Mouse (Mus musculus): Measurements from ENCODE around the gene Zdhhc20. TPM values are rescaled to one million over a fixed set of nuclear protein-coding genes. Genes with fewer than 3 reads are reported as not detected.
A peak's percentile ranks its signal among the peaks of the same experiment; 100 is the strongest.

Gene Zdhhc20
- polyA plus RNA-seq, 1 experiment from 2014 or later = 39.3 TPM

- CTCF ChIA-PET = interaction anchor here (1.4 kb wide), 2 partner anchors 22 to 24 kb away, joined by 3 read pairs; no protein-coding TSS in a partner anchor
- POLR2A ChIA-PET = no interaction called here
- no peaks in the 10 kb centered on the region for H3K27me3 ChIP-seq
- no peak for TF ChIP-seq CTCF (IDR thresholded peaks at IDR 0.05)
- DNase-seq (ENCODE audit: low read depth, low spot score) (no peak), ATAC-seq (no peak)
- in situ Hi-C loops (cut with MboI; ENCODE audit: low pct_unique_long_range_greater_than_20kb) = no loop called here
These were observed 4.0 kb downstream of the Zdhhc20 start for GRCm38 (mm10) chr14:57886032-57886431.

- TF ChIP-seq CTCF (IDR thresholded peaks at IDR 0.05) = no peak
- H3K27me3 ChIP-seq = no peaks in the 10 kb centered on the region
- ChIA-PET CTCF (interaction anchor here (1.2 kb wide), 1 partner anchor 23 kb away, joined by 3 read pairs; no protein-coding TSS in a partner anchor), POLR2A (no interaction called here)
- DNase-seq (ENCODE audit: low read depth, low spot score) = no peak
- in situ Hi-C loops (cut with MboI; ENCODE audit: low pct_unique_long_range_greater_than_20kb) = no loop called here
- no peak for ATAC-seq
These were observed 6.7 kb downstream of the Zdhhc20 start for GRCm38 (mm10) chr14:57883341-57883740.

GRCm38 (mm10) chr14:57882720-57883119 is 7.4 kb downstream of the Zdhhc20 start:
- POLR2A ChIA-PET = no interaction called here
- DNase-seq (ENCODE audit: low read depth, low spot score) = no peak
- H3K27me3 ChIP-seq = no peaks in the 10 kb centered on the region
- CTCF ChIA-PET = interaction anchor here (0.7 to 1.5 kb wide), 6 partner anchors 14 to 49 kb away, joined by 3 to 4 read pairs (median 3); no protein-coding TSS in a partner anchor
- TF ChIP-seq CTCF (IDR thresholded peaks at IDR 0.05) = no peak
- in situ Hi-C loops (cut with MboI; ENCODE audit: low pct_unique_long_range_greater_than_20kb) = no loop called here
- no peak for ATAC-seq

- ATAC-seq = peak; percentile 87
- CTCF ChIA-PET = interaction anchor here (1.0 to 1.6 kb wide), 3 partner anchors 8 to 48 kb away, joined by 3 to 4 read pairs (median 4); partner anchors contain the start of gene Zdhhc20
These were observed 8.3 kb downstream of the Zdhhc20 start for GRCm38 (mm10) chr14:57881793-57882192.

GRCm38 (mm10) chr14:57881074-57881473 is 9.0 kb downstream of the Zdhhc20 start:
- CTCF ChIA-PET = interaction anchor here (1.0 to 1.6 kb wide), 3 partner anchors 8 to 43 kb away, joined by 3 to 4 read pairs (median 4); partner anchors contain the start of gene Zdhhc20
- no peak for TF ChIP-seq CTCF (IDR thresholded peaks at IDR 0.05)
- H3K27me3 ChIP-seq = no peaks in the 10 kb centered on the region
- POLR2A ChIA-PET = interaction anchor here (0.7 kb wide), 1 partner anchor 15 kb away, joined by 3 read pairs; no protein-coding TSS in a partner anchor
- no peak for DNase-seq (ENCODE audit: low read depth, low spot score)
- no peak for ATAC-seq
- in situ Hi-C loops (cut with MboI; ENCODE audit: low pct_unique_long_range_greater_than_20kb) = no loop called here

More at GRCm38 (mm10) chr14:57881793-57882192, 8.3 kb downstream of the Zdhhc20 start:
- H3K27me3 ChIP-seq = no peaks in the 10 kb centered on the region
- POLR2A ChIA-PET = interaction anchor here (0.7 kb wide), 1 partner anchor 16 kb away, joined by 3 read pairs; no protein-coding TSS in a partner anchor
- TF ChIP-seq CTCF (IDR thresholded peaks at IDR 0.05) = no peak
- in situ Hi-C loops (cut with MboI; ENCODE audit: low pct_unique_long_range_greater_than_20kb) = no loop called here
- DNase-seq (ENCODE audit: low read depth, low spot score) = no peak

- DNase-seq (ENCODE audit: low read depth, low spot score) (no peak), ATAC-seq (no peak)
- ChIA-PET POLR2A (no interaction called here), CTCF (no interaction called here)
- no peaks in the 10 kb centered on the region for H3K27me3 ChIP-seq
- TF ChIP-seq CTCF (IDR thresholded peaks at IDR 0.05) = no peak
- in situ Hi-C loops (cut with MboI; ENCODE audit: low pct_unique_long_range_greater_than_20kb) = no loop called here
These were observed 12.2 kb downstream of the Zdhhc20 start for GRCm38 (mm10) chr14:57877921-57878320.

- DNase-seq (ENCODE audit: low read depth, low spot score) (no peak), ATAC-seq (no peak)
- ChIA-PET POLR2A (interaction anchor here (0.9 kb wide), 1 partner anchor 15 kb away, joined by 3 read pairs; no protein-coding TSS in a partner anchor), CTCF (interaction anchor here (0.7 kb wide), 1 partner anchor 23 kb away, joined by 3 read pairs; no protein-coding TSS in a partner anchor)
- TF ChIP-seq CTCF (IDR thresholded peaks at IDR 0.05) = no peak
- in situ Hi-C loops (cut with MboI; ENCODE audit: low pct_unique_long_range_greater_than_20kb) = no loop called here
- no peaks in the 10 kb centered on the region for H3K27me3 ChIP-seq
These were observed 23.3 kb downstream of the Zdhhc20 start for GRCm38 (mm10) chr14:57866676-57867276.

GRCm38 (mm10) chr14:57865256-57865655 is 24.8 kb downstream of the Zdhhc20 start:
- POLR2A ChIA-PET = no interaction called here

GRCm38 (mm10) chr14:57863129-57863528 is 26.9 kb downstream of the Zdhhc20 start:
- TF ChIP-seq CTCF (IDR thresholded peaks at IDR 0.05) = no peak
- POLR2A ChIA-PET = interaction anchor here (0.7 kb wide), 1 partner anchor 9 kb away, joined by 3 read pairs; no protein-coding TSS in a partner anchor
- in situ Hi-C loops (cut with MboI; ENCODE audit: low pct_unique_long_range_greater_than_20kb) = loop anchor here (5.0 kb wide), 1 partner anchor 39 kb away; no protein-coding TSS in a partner anchor
- H3K27me3 ChIP-seq = no peaks in the 10 kb centered on the region
- DNase-seq (ENCODE audit: low read depth, low spot score) (no peak), ATAC-seq (no peak)
- CTCF ChIA-PET = interaction anchor here (1.4 to 1.7 kb wide), 3 partner anchors 9 to 23 kb away, joined by 3 to 6 read pairs (median 3); no protein-coding TSS in a partner anchor

More at GRCm38 (mm10) chr14:57865256-57865655, 24.8 kb downstream of the Zdhhc20 start:
- no peak for ATAC-seq
- TF ChIP-seq CTCF (IDR thresholded peaks at IDR 0.05) = no peak
- no peaks in the 10 kb centered on the region for H3K27me3 ChIP-seq
- no peak for DNase-seq (ENCODE audit: low read depth, low spot score)
- CTCF ChIA-PET = no interaction called here
- in situ Hi-C loops (cut with MboI; ENCODE audit: low pct_unique_long_range_greater_than_20kb) = no loop called here

- H3K27me3 ChIP-seq = no peaks in the 10 kb centered on the region
- no peak for DNase-seq (ENCODE audit: low read depth, low spot score)
- in situ Hi-C loops (cut with MboI; ENCODE audit: low pct_unique_long_range_greater_than_20kb) = loop anchor here (5.0 kb wide), 1 partner anchor 40 kb away; no protein-coding TSS in a partner anchor
- CTCF ChIA-PET = interaction anchor here (2.1 kb wide), 1 partner anchor 10 kb away, joined by 4 read pairs; no protein-coding TSS in a partner anchor
- POLR2A ChIA-PET = no interaction called here
- no peak for TF ChIP-seq CTCF (IDR thresholded peaks at IDR 0.05)
- no peak for ATAC-seq
These were observed 28.1 kb downstream of the Zdhhc20 start for GRCm38 (mm10) chr14:57861987-57862412.

- POLR2A ChIA-PET = no interaction called here
- in situ Hi-C loops (cut with MboI; ENCODE audit: low pct_unique_long_range_greater_than_20kb) = no loop called here
- no peak for TF ChIP-seq CTCF (IDR thresholded peaks at IDR 0.05)
- H3K27me3 ChIP-seq = no peaks in the 10 kb centered on the region
- CTCF ChIA-PET = interaction anchor here (1.0 kb wide), 1 partner anchor 15 kb away, joined by 3 read pairs; no protein-coding TSS in a partner anchor
- DNase-seq (ENCODE audit: low read depth, low spot score) (no peak), ATAC-seq (no peak)
These were observed 30.6 kb downstream of the Zdhhc20 start for GRCm38 (mm10) chr14:57859520-57859919.
